Mouse (Mus musculus) midbrain, embryonic 14.5 days (tissue): ENCODE data around the gene Tmem56. TPM values are rescaled to one million over a fixed set of nuclear protein-coding genes. Genes with fewer than 3 reads are reported as not detected.

Experiments used
- ATAC-seq: fragments of 200-750 bp; cut with Nextera tagmentation; 2 replicates; pipeline ENCODE4 v1.8.0; 2017; ENCODE audit warnings: moderate number of reproducible peaks, moderate library complexity; ENCODE audit not compliant: low FRiP score, low TSS enrichment
- DNase-seq: peaks from one replicate; pipeline ENCODE4 v3.0.0-alpha.2; 2015
- H3K27ac ChIP-seq: fragments of 300-500 bp; sonication (generic); replicated peaks from 2 replicates; pipeline ENCODE4 v1.5.1; 2014; ENCODE audit warnings: mild to moderate bottlenecking, low read depth, low read length, moderate library complexity
- H3K27me3 ChIP-seq: fragments of 300-500 bp; sonication (generic); 2 replicates; pipeline ENCODE4 v1.6.1; 2014; ENCODE audit warnings: low read length, control low read depth, mixed read lengths; ENCODE audit not compliant: control insufficient read depth, insufficient read depth
- H3K36me3 ChIP-seq: fragments of 300-500 bp; sonication (generic); 2 replicates; pipeline ENCODE4 v1.6.1; 2014; ENCODE audit warnings: low read length, control low read depth; ENCODE audit not compliant: control insufficient read depth, insufficient read depth
- H3K4me1 ChIP-seq: fragments of 300-500 bp; sonication (generic); 2 replicates; pipeline ENCODE4 v1.6.1; 2014; ENCODE audit warnings: mild to moderate bottlenecking, antibody characterized with exemption, low read length, control low read depth; ENCODE audit not compliant: control insufficient read depth, insufficient read depth
- H3K4me2 ChIP-seq: fragments of 300-500 bp; sonication (generic); 2 replicates; pipeline ENCODE4 v1.6.1; 2014; ENCODE audit warnings: mild to moderate bottlenecking, low read length, moderate library complexity
- H3K4me3 ChIP-seq: fragments of 300-500 bp; sonication (generic); replicated peaks from 2 replicates; pipeline ENCODE4 v1.5.1; 2014; ENCODE audit warnings: low read depth, low read length
- H3K9ac ChIP-seq: fragments of 300-500 bp; sonication (generic); replicated peaks from 2 replicates; pipeline ENCODE4 v1.6.1; 2014; ENCODE audit warnings: mild to moderate bottlenecking, low read length, moderate library complexity
- H3K9me3 ChIP-seq: fragments of 300-500 bp; sonication (generic); 2 replicates; pipeline ENCODE4 v1.6.1; 2016; ENCODE audit warnings: low read length, control low read depth, mixed read lengths; ENCODE audit not compliant: control insufficient read depth
- WGBS: fragments of 180-500 bp; shearing (Covaris S2); extraction: QIAGEN DNeasy Blood & Tissue Kit; methylation state at CpG from one replicate; pipeline ENCODE4 v1.1.7; 2014; 5-methylcytosine and 5-hydroxymethylcytosine counted together
- polyA plus RNA-seq: library from polyadenylated mRNA; unstranded; fragments of >200 nt; fragmentation: Nextera tagmentation; extraction: Ambion mirVana; gene quantifications from 2 replicates; pipeline ENCODE4 v1.2.1, GENCODE M21; 2014

Tmem56 gene
- polyA plus RNA-seq, 1 experiment from 2014 or later: 3.3 TPM

GRCm38 (mm10) chr3:121242111-121242936 lies 40.6 kb downstream of the Tmem56 start:
- 85% methylated on average over 9 of the region's 9 CpGs for WGBS
- DNase-seq: no peak
- Histone ChIP-seq H3K9ac (no peak overlapping the region), H3K27me3 (no peaks in the 10 kb centered on the region), H3K27ac (no peak overlapping the region), H3K4me1 (peaks cover 7% of the 10 kb centered on the region; the same call in 1 of the 2 replicates), H3K4me2 (no peak overlapping the region), H3K9me3 (no peaks in the 10 kb centered on the region), H3K4me3 (no peak overlapping the region), H3K36me3 (no peaks in the 10 kb centered on the region)
- ATAC-seq: no peak

- H3K9ac ChIP-seq: no peak overlapping the region
- H3K4me3 ChIP-seq: no peak overlapping the region
- ATAC-seq: no peak
- no peaks in the 10 kb centered on the region for H3K27me3 ChIP-seq
- H3K27ac ChIP-seq: no peak overlapping the region
- H3K9me3 ChIP-seq: no peaks in the 10 kb centered on the region
- H3K4me2 ChIP-seq: no peak overlapping the region
- no peaks in the 10 kb centered on the region for H3K36me3 ChIP-seq
- H3K4me1 ChIP-seq: peaks cover 7% of the 10 kb centered on the region; the same call in 1 of the 2 replicates
- DNase-seq: peak; percentile 15
- 25% methylated on average over 8 of the region's 8 CpGs for WGBS
Observed at GRCm38 (mm10) chr3:121240362-121241040, 42.4 kb downstream of the Tmem56 start.

GRCm38 (mm10) chr3:121239096-121239495 lies 43.8 kb downstream of the Tmem56 start:
- no peak for ATAC-seq
- WGBS: 60% methylated on average over 8 of the region's 8 CpGs
- H3K9ac ChIP-seq: no peak overlapping the region
- peaks cover 7% of the 10 kb centered on the region; the same call in 1 of the 2 replicates for H3K4me1 ChIP-seq
- H3K36me3 ChIP-seq: no peaks in the 10 kb centered on the region
- H3K4me2 ChIP-seq: no peak overlapping the region
- no peak overlapping the region for H3K27ac ChIP-seq
- no peak for DNase-seq
- H3K9me3 ChIP-seq: no peaks in the 10 kb centered on the region
- no peaks in the 10 kb centered on the region for H3K27me3 ChIP-seq
- no peak overlapping the region for H3K4me3 ChIP-seq

- no peaks in the 10 kb centered on the region for H3K36me3 ChIP-seq
- no peak overlapping the region for H3K4me3 ChIP-seq
- no peak overlapping the region for H3K9ac ChIP-seq
- H3K4me2 ChIP-seq: no peak overlapping the region
- no peaks in the 10 kb centered on the region for H3K27me3 ChIP-seq
- H3K27ac ChIP-seq: no peak overlapping the region
- ATAC-seq (no peak), DNase-seq (no peak)
- no peaks in the 10 kb centered on the region for H3K9me3 ChIP-seq
- WGBS: 89% methylated on average over 8 of the region's 8 CpGs
- no peaks in the 10 kb centered on the region for H3K4me1 ChIP-seq
Observed at GRCm38 (mm10) chr3:121224763-121225162, 58.1 kb downstream of the Tmem56 start.

- H3K4me1 ChIP-seq: no peaks in the 10 kb centered on the region
- no peak overlapping the region for H3K4me2 ChIP-seq
- 95% methylated on average over 6 of the region's 6 CpGs for WGBS
- H3K9me3 ChIP-seq: no peaks in the 10 kb centered on the region
- H3K27ac ChIP-seq: no peak overlapping the region
- H3K36me3 ChIP-seq: no peaks in the 10 kb centered on the region
- H3K4me3 ChIP-seq: no peak overlapping the region
- no peak overlapping the region for H3K9ac ChIP-seq
- ATAC-seq: no peak
- DNase-seq: no peak
- no peaks in the 10 kb centered on the region for H3K27me3 ChIP-seq
Observed at GRCm38 (mm10) chr3:121224185-121224584, 58.7 kb downstream of the Tmem56 start.

GRCm38 (mm10) chr3:121221987-121222386 lies 60.9 kb downstream of the Tmem56 start:
- WGBS: 86% methylated on average over 7 of the region's 7 CpGs
- no peak overlapping the region for H3K9ac ChIP-seq
- H3K36me3 ChIP-seq: no peaks in the 10 kb centered on the region
- no peaks in the 10 kb centered on the region for H3K4me1 ChIP-seq
- no peaks in the 10 kb centered on the region for H3K9me3 ChIP-seq
- no peak overlapping the region for H3K4me3 ChIP-seq
- ATAC-seq: no peak
- DNase-seq: no peak
- no peak overlapping the region for H3K4me2 ChIP-seq
- no peak overlapping the region for H3K27ac ChIP-seq
- no peaks in the 10 kb centered on the region for H3K27me3 ChIP-seq

- no peaks in the 10 kb centered on the region for H3K36me3 ChIP-seq
- DNase-seq (no peak), ATAC-seq (no peak)
- H3K27ac ChIP-seq: no peak overlapping the region
- H3K9ac ChIP-seq: no peak overlapping the region
- H3K4me2 ChIP-seq: no peak overlapping the region
- no peaks in the 10 kb centered on the region for H3K27me3 ChIP-seq
- no peaks in the 10 kb centered on the region for H3K4me1 ChIP-seq
- H3K4me3 ChIP-seq: no peak overlapping the region
- WGBS: 89% methylated on average over 6 of the region's 6 CpGs
- H3K9me3 ChIP-seq: no peaks in the 10 kb centered on the region
Observed at GRCm38 (mm10) chr3:121217011-121217410, 65.9 kb downstream of the Tmem56 start.

GRCm38 (mm10) chr3:121213501-121213900 lies 69.4 kb downstream of the Tmem56 start:
- no peak overlapping the region for H3K27ac ChIP-seq
- H3K36me3 ChIP-seq: no peaks in the 10 kb centered on the region
- 84% methylated on average over 3 of the region's 3 CpGs for WGBS
- ATAC-seq (no peak), DNase-seq (no peak)
- H3K9ac ChIP-seq: no peak overlapping the region
- H3K9me3 ChIP-seq: no peaks in the 10 kb centered on the region
- no peaks in the 10 kb centered on the region for H3K4me1 ChIP-seq
- H3K27me3 ChIP-seq: no peaks in the 10 kb centered on the region
- no peak overlapping the region for H3K4me3 ChIP-seq
- no peak overlapping the region for H3K4me2 ChIP-seq

- no peak for DNase-seq
- H3K4me3 ChIP-seq: no peak overlapping the region
- WGBS: 50% methylated on average over 1 of the region's 1 CpGs
- no peaks in the 10 kb centered on the region for H3K9me3 ChIP-seq
- H3K4me2 ChIP-seq: no peak overlapping the region
- H3K36me3 ChIP-seq: no peaks in the 10 kb centered on the region
- no peaks in the 10 kb centered on the region for H3K4me1 ChIP-seq
- H3K27ac ChIP-seq: no peak overlapping the region
- H3K9ac ChIP-seq: no peak overlapping the region
- no peaks in the 10 kb centered on the region for H3K27me3 ChIP-seq
- no peak for ATAC-seq
Observed at GRCm38 (mm10) chr3:121212156-121212555, 70.7 kb downstream of the Tmem56 start.
